Mouse (Mus musculus) c-Kit-positive CD71-negative TER-119-negative erythroid progenitor cells, embryonic 14.5 days (primary cell): ENCODE measurements at regions not wholly inside any gene's neighbourhood (a gene's known extent, or its start where the extent isn't known, plus 50 kb on each side); places are given as distances from the start of the nearest gene placed in this dataset.

Source experiments
- DNase-seq: peaks from one replicate; pipeline ENCODE4 v3.0.0-alpha.2; 2013; ENCODE audit warnings: low read depth

GRCm38 (mm10) chr17:15193831-15194230 lies 152.5 kb upstream of the Gm3448 start:
- no peak for DNase-seq

- DNase-seq: no peak
Observed at GRCm38 (mm10) chr17:15192840-15193239, 151.5 kb upstream of the Gm3448 start.

DNA sequence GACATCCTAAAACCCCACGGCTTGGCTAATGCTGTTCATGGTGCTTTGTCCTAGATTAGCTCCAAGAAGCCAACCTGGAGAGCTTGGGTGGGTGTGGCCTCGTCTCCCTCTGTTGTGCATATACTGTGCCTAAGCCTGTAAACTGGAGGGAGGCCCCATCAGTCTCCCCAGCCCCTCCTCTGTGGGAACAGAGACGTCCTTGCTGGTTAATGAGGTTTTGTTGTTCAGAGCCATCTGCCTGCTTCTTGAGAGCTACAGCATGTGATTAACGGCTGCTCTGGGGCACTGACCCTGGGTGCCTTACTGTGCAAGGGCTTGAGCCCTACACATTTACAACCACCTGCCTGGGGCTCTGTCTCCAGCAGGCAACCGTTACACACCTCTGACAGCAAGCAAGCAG lies 143.9 kb upstream of the Gm3448 start:
- no peak for DNase-seq

DNA sequence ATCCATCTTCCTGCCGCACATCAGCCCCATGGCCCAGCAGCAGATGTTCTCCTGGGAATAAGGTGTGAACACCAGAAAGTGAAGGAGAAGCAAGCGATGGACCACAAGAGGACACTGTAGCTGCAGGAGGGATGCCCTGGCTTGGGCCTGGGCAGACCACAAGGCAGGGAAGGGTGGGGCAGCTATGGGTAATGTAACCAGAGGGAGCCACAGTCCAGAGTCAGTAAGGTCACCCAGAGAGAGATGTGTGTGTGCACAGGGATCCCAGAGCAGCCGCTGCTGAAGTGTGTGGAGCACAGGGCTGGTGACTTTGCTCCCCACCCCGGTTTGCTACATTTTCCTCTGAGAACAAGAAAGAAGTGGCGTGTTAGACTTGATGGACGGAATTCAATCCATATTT lies 142.5 kb upstream of the Gm3448 start:
- DNase-seq: no peak

GRCm38 (mm10) chr17:15182105-15182504 lies 140.8 kb upstream of the Gm3448 start:
- DNase-seq: no peak

- DNase-seq: no peak
Observed at GRCm38 (mm10) chr17:15180223-15180860, 139.0 kb upstream of the Gm3448 start.

GRCm38 (mm10) chr17:15179411-15179951 lies 138.1 kb upstream of the Gm3448 start:
- DNase-seq: no peak

DNA sequence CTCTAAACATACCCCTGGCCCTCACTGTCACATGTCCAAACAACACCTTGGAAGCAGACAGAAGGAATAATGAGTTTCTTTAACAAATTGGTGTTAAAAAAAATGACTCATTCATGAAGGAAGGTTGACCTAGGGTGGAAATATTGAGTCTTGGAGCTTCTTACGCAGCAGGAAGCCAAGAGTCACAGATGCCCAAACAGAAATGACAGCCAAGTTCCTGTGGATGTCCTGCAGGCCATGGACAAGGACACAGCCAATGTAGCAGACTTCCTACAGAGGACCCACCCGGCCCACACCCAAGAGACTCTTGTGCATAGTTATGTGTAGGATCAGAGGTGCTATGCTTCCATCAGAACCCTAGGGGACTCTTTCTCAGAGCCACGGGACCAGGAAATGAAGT lies 136.1 kb upstream of the Gm3448 start:
- DNase-seq: no peak

- peak; percentile 10 for DNase-seq
Observed at GRCm38 (mm10) chr17:15174354-15174953, 133.1 kb upstream of the Gm3448 start.

- no peak for DNase-seq
Observed at GRCm38 (mm10) chr17:15167927-15168326, 126.6 kb upstream of the Gm3448 start.

DNA sequence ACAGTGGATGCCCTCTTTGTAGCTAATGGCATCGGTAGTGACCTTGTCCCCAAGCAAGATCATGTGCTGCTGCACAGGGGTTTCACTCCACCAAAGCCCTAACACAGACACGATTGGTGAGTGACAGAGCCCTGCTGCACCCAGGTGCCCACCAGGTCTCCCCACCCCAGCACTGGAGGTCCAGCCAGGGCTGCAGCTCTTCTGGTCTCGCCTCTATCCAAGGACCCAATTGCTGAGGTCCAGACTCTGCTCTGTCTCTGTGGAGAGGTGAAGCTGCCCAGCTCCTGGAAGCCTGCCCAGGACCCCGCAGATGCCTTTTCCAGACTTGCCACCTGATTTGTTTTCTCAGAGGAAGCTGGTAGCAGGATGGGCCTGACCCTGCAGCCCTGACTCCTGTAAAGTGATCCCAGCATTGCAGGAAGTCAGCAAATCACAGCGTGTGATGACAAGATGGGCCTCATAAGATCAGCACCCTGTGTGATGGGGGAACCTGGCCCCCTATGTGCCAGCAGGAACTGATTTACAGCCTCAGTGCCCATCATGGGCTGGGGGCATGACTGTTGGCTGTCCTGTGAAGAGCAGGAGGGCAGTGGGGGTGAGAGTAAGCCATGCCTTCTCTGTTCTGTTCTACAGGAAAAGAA lies 116.5 kb upstream of the Gm3448 start:
- DNase-seq: no peak

DNA sequence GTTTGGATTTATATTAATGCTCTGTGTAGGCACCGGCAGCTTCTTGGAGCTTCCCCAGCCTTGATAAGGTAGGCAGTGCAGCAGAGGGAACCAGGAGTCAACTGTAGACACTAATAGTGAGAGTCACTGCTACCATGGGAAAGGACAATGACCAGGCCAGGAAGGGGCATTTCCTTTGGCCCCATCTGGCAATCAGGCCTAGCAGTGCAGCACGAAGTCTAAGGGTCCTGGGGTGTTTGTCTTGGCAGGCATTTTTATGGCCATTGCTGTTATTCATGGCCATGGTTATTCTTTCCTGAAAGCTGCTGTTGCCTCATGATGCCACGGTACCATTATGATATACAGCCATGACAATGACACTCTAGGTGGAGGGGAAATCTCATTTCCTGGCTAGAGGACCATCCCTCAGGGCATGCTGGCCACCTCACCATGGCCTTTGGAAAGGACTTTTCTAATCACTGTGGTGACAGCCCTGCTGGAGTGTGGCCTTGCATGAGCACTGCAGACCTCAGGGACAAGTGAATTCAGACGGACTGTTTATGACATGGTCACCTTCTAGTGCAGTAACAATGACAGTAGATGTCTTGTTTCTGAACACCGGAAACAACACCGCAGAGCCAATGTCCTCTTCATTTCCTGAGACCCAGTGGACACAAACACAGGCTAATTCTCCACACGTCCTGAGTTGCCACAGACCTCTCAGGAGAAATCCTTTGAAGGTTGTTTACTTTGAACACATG lies 111.8 kb upstream of the Gm3448 start:
- DNase-seq: no peak

GRCm38 (mm10) chr17:15152477-15152876 lies 111.1 kb upstream of the Gm3448 start:
- no peak for DNase-seq

GRCm38 (mm10) chr17:15151695-15152094 lies 110.4 kb upstream of the Gm3448 start:
- DNase-seq: no peak

DNA sequence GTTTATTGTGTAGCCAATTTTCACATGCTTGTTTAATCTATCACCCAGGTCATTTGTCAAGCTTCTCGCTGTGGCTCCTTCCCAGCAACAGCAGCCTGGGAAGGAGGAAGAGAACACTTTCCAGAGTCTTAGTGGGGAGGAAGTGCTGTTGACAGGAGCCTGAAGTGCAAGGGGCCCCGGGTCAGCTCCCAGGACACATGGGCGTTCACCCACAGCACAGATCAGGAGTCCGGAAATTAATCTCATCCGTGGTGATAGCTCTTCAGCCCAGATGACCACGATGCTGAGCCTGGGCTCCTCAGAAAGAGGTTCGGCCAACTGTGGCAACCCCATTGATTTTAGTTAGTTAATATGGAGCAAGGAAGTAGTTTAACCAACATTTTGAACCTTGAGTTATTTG lies 105.3 kb upstream of the Gm3448 start:
- DNase-seq: no peak

DNA sequence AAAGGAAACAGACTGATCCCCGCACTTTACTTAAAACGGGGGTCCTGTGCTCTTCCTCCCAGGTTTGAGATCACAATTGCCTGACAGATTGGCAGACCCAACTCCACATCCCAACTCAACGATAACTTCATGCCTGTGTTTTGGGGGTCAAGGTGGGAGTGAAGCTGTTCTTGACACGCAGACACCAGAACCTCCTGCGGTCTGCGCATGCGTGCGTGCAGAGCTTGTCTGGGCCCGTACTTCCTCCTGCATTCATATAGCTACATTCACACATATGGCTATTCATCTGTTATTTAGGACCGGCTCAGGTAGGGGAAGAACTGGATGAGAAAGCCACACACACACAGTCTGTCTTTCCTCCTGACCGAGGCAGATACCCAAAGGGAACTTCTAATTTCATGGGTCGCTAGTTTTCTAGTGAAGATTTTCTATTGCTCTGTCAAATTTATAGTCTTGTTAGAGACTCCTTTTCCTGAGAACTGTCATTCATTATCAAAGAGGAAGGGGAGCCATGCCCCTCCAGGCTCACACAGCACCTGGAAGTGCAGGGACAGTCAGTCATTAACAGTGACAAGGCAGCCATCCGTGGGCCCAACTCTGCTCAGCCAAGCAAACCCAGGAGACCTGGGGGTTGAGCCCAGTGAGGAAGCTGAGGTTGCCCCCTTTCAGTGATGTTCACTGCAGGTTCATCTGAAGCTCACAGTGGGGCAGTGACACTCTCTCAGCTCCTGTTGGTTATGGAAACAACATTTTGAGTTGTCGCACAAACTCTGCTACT lies 104.0 kb upstream of the Gm3448 start:
- no peak for DNase-seq

GRCm38 (mm10) chr17:15140391-15140790 lies 99.1 kb upstream of the Gm3448 start:
- no peak for DNase-seq
